Mouse (Mus musculus): ENCODE data around the gene Anpep.

GRCm38 (mm10) chr7:79847456-79848451, 13.1 kb downstream of the Anpep start:
- no peak for TF ChIP-seq CTCF (IDR thresholded peaks at IDR 0.05; ENCODE audit: low read depth)
- no peak for TF ChIP-seq EP300 (optimal IDR thresholded peaks at IDR 0.05)

All from stomach, postnatal 0 days (tissue).